Mouse (Mus musculus): ENCODE measurements around the gene Gm17693.
"Not testable (repeated sequence)": the region's sequence is repeated elsewhere in the genome, so short reads cannot be mapped to it uniquely, and the experiment has no call there.

The Gm17693 gene

DNA sequence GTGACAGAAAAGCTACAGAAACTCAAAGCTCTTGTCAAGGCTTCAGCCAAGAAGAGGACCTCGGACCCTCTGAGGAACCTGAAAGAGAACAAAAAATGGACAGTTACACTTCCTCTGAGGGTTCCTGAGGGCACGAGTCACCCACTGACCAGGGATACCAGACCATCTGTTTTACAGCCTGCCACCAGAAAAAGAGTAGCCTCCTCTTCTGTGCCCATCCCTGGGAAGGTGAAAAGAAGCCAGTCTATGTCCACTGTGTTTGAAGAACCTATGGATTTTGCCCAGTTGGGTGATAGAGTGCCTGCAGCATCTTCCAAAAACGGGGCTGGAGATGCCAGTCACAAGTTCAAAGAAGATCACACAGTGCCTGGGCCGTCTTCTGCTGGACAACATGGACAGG is at the start of gene Gm17693:
Gene Gm17693, plus strand, starts transcription at position 301 of the 400 bp plus-strand sequence.
- DNase-seq (ENCODE audit: low spot score in 2 of 2) = not testable (repeated sequence)

Measured in right cerebral cortex, postnatal 36 days (tissue).